Mouse (Mus musculus) spleen, adult 2 months (tissue): Measurements from ENCODE around the gene Ank. TPM values are rescaled to one million over a fixed set of nuclear protein-coding genes. Genes with fewer than 3 reads are reported as not detected.

ENCODE experiments used
- DNase-seq, 2 experiments: peaks; one replicate each; pipeline versions ENCODE4 v3.0.0 to v3.0.0-alpha.2; 2012 to 2021; ENCODE audit warnings: low spot score in 2 of 2, low read depth in 1 of 2
- H3K27ac ChIP-seq: fragments of 200-500 bp; 2 replicates; pipeline ENCODE4 v1.5.1; 2012; ENCODE audit warnings: low read length, inconsistent platforms; ENCODE audit not compliant: insufficient read depth
- H3K27me3 ChIP-seq: fragments of 200-500 bp; 2 replicates; pipeline ENCODE4 v1.6.1; 2012; ENCODE audit warnings: mild to moderate bottlenecking, moderate library complexity, low read length, inconsistent platforms; ENCODE audit not compliant: control insufficient read depth, insufficient read depth
- H3K36me3 ChIP-seq: fragments of 200-500 bp; 2 replicates; pipeline ENCODE4 v1.6.1; 2012; ENCODE audit warnings: mild to moderate bottlenecking, low read length, inconsistent platforms; ENCODE audit not compliant: control insufficient read depth, insufficient read depth
- H3K4me1 ChIP-seq: fragments of 200-500 bp; 2 replicates; pipeline ENCODE4 v1.6.1; 2011; ENCODE audit warnings: inconsistent platforms; ENCODE audit not compliant: control insufficient read depth, insufficient read depth, insufficient read length
- H3K4me3 ChIP-seq: fragments of 200-500 bp; 2 replicates; pipeline ENCODE4 v1.5.1; 2011; ENCODE audit warnings: mild to moderate bottlenecking, inconsistent platforms; ENCODE audit not compliant: insufficient read depth, insufficient read length; ENCODE audit errors: extremely low read depth
- CTCF ChIP-seq: fragments of 200-500 bp; IDR thresholded peaks from 2 replicates; pipeline ENCODE4 v1.5.1; 2011; ENCODE audit warnings: mild to moderate bottlenecking, inconsistent platforms; ENCODE audit not compliant: insufficient read depth, insufficient read length, insufficient replicate concordance; ENCODE audit errors: extremely low read depth
- POLR2A ChIP-seq: fragments of 200-500 bp; IDR thresholded peaks from 2 replicates; pipeline ENCODE4 v1.6.1; 2011; ENCODE audit warnings: low read depth, low read length, inconsistent platforms
- WGBS: fragments of 180-500 bp; shearing (Covaris S2); methylation state at CpG from one replicate; pipeline ENCODE4 v1.1.7; 2018; 5-methylcytosine and 5-hydroxymethylcytosine counted together
- polyA plus RNA-seq: library from polyadenylated mRNA; depleted of rRNA; stranded (reverse); fragments of >200 nt; gene quantifications from 2 replicates; pipeline ENCODE4 v1.2.3, GENCODE M21; 2012

The Ank gene
- polyA plus RNA-seq, 1 experiment, result 20.2 TPM

GRCm38 (mm10) chr15:27580771-27581170, 114.3 kb downstream of the Ank start:
- Histone ChIP-seq H3K4me3 (no peak overlapping the region), H3K4me1 (peaks cover 11% of the 10 kb centered on the region; the same call in 1 of the 2 replicates), H3K27me3 (no peaks in the 10 kb centered on the region), H3K27ac (no peak overlapping the region), H3K36me3 (peaks cover 1% of the 10 kb centered on the region; the same call in 1 of the 2 replicates)
- DNase-seq, result no peak
- TF ChIP-seq CTCF (no peak), POLR2A (no peak)
- WGBS, result 90% methylated on average over 2 of the region's 2 CpGs

DNA sequence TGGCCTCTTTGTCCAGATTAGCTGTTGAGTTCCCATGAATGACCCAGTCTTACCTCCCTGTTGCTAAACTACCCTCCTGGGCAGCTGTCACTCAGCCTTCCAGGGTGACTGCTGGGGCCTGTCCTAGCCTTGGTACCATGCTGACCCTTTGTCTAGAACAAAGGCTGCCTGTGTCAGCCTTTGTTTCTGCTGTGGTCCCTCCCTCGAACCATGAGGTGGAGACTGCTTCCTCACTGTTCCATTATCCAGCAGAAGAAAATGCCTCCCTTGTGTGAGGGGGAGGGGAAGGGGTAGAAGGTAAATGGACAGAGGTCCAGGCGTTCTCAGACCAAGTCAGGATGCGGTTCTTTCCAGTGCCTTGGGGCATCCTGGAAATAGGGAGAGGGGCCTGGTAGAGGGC, 115.2 kb downstream of the Ank start:
- H3K4me1 ChIP-seq, result peaks cover 14% of the 10 kb centered on the region; the same call in 1 of the 2 replicates
- no peak for DNase-seq
- H3K36me3 ChIP-seq, result peaks cover 1% of the 10 kb centered on the region; the same call in 1 of the 2 replicates
- H3K4me3 ChIP-seq, result no peak overlapping the region
- TF ChIP-seq POLR2A, result no peak
- no peak for TF ChIP-seq CTCF
- no peak overlapping the region for H3K27ac ChIP-seq
- H3K27me3 ChIP-seq, result no peaks in the 10 kb centered on the region
- WGBS, result 90% methylated on average over 3 of the region's 3 CpGs

GRCm38 (mm10) chr15:27582428-27582827, 116.0 kb downstream of the Ank start:
- DNase-seq, result peak in 1 of 2 experiments; percentile 40
- Histone ChIP-seq H3K27ac (no peak overlapping the region), H3K4me3 (no peak overlapping the region), H3K4me1 (peaks cover 16% of the 10 kb centered on the region; the same call in 1 of the 2 replicates), H3K36me3 (peaks cover 1% of the 10 kb centered on the region; the same call in 1 of the 2 replicates), H3K27me3 (no peaks in the 10 kb centered on the region)
- WGBS, result 94% methylated on average over 3 of the region's 3 CpGs
- TF ChIP-seq CTCF, result no peak
- TF ChIP-seq POLR2A, result no peak

- H3K4me1 ChIP-seq, result peaks cover 19% of the 10 kb centered on the region; the same call in 1 of the 2 replicates
- WGBS, result 86% methylated on average over 4 of the region's 4 CpGs
- H3K4me3 ChIP-seq, result no peak overlapping the region
- peaks cover 1% of the 10 kb centered on the region; the same call in 1 of the 2 replicates for H3K36me3 ChIP-seq
- no peak for DNase-seq
- TF ChIP-seq CTCF, result peak; percentile 44; the same call in 1 of the 2 replicates
- TF ChIP-seq POLR2A, result no peak
- no peak overlapping the region for H3K27ac ChIP-seq
- H3K27me3 ChIP-seq, result no peaks in the 10 kb centered on the region
Observed at GRCm38 (mm10) chr15:27583042-27583441, 116.6 kb downstream of the Ank start.

GRCm38 (mm10) chr15:27583620-27584019, 117.1 kb downstream of the Ank start:
- Histone ChIP-seq H3K4me3 (no peak overlapping the region), H3K27ac (no peak overlapping the region), H3K36me3 (peaks cover 1% of the 10 kb centered on the region; the same call in 1 of the 2 replicates), H3K27me3 (no peaks in the 10 kb centered on the region), H3K4me1 (peaks cover 18% of the 10 kb centered on the region)
- TF ChIP-seq POLR2A, result no peak
- TF ChIP-seq CTCF, result no peak
- WGBS, result 97% methylated on average over 6 of the region's 6 CpGs
- no peak for DNase-seq

- H3K4me1 ChIP-seq, result peaks cover 13% of the 10 kb centered on the region
- no peaks in the 10 kb centered on the region for H3K27me3 ChIP-seq
- 88% methylated on average over 4 of the region's 4 CpGs for WGBS
- H3K36me3 ChIP-seq, result peaks cover 7% of the 10 kb centered on the region
- H3K4me3 ChIP-seq, result no peak overlapping the region
- no peak overlapping the region for H3K27ac ChIP-seq
- no peak for DNase-seq
- TF ChIP-seq POLR2A, result no peak
- TF ChIP-seq CTCF, result no peak
Observed at GRCm38 (mm10) chr15:27585466-27586092, 119.1 kb downstream of the Ank start.

DNA sequence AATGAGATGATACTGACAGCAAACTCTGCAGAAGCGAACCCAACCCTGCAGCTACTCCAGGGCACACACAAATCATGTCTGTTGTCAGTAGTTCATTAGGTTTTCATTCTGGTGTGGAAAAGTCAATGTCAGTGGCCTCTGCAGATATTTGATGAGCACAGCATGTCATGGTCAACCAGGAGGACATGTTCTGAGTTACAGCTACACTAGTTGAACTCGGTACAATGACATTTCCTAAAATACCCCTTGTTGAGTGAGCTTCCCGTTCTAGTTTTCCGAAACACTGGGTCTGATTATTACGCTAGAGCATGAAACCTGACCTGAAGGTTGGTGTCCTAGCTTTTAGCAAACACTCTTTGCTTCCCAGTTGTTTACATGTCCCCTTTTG, 119.6 kb downstream of the Ank start:
- H3K36me3 ChIP-seq, result peaks cover 9% of the 10 kb centered on the region
- no peak overlapping the region for H3K4me3 ChIP-seq
- DNase-seq, result no peak
- no peaks in the 10 kb centered on the region for H3K27me3 ChIP-seq
- H3K4me1 ChIP-seq, result peaks cover 13% of the 10 kb centered on the region
- no peak overlapping the region for H3K27ac ChIP-seq
- WGBS, result 93% methylated on average over 5 of the region's 5 CpGs
- TF ChIP-seq CTCF (no peak), POLR2A (no peak)
